Comparison of ENCODE assay signal across 8 mouse cellular contexts in genomic region chr2:26493021-26493781, GRCm38 (mm10). TPM values are rescaled to one million over a fixed set of nuclear protein-coding genes. Genes with fewer than 3 reads are reported as not detected.
DNase-seq lines count a peak whose midpoint lies in the region; ATAC-seq and TF ChIP-seq lines count a peak whose summit lies in the region.

No protein-coding gene starts in this region.

- H3K9ac ChIP-seq in lung, embryonic 14.5 days: peak overlapping the region; percentile 32; the same call in 1 of the 2 replicates
- peak overlapping the region; percentile 57; the same call in 1 of the 2 replicates for H3K9ac ChIP-seq in embryonic facial prominence, embryonic 13.5 days
- H3K9ac ChIP-seq in hindbrain, postnatal 0 days (replicated peaks; ENCODE audit: low read length): no peak overlapping the region
- H3K9ac ChIP-seq in lung, embryonic 16.5 days (ENCODE audit: low read length): peak overlapping the region; percentile 3
- peak overlapping the region; percentile 18; the same call in 1 of the 2 replicates for H3K9ac ChIP-seq in stomach, postnatal 0 days (ENCODE audit: low read length)

- no peaks in the 10 kb centered on the region for H3K9me3 ChIP-seq in lung, embryonic 14.5 days (ENCODE audit: low read depth, low read length)
- H3K9me3 ChIP-seq in embryonic facial prominence, embryonic 13.5 days: no peaks in the 10 kb centered on the region
- no peaks in the 10 kb centered on the region for H3K9me3 ChIP-seq in hindbrain, postnatal 0 days (ENCODE audit: low read length)
- H3K9me3 ChIP-seq in lung, embryonic 16.5 days (ENCODE audit: control insufficient read depth, low read length): no peaks in the 10 kb centered on the region
- no peaks in the 10 kb centered on the region for H3K9me3 ChIP-seq in stomach, postnatal 0 days (ENCODE audit: control insufficient read depth, low read length)

- H3K4me2 ChIP-seq in lung, embryonic 14.5 days: peak overlapping the region; percentile 40; the same call in 1 of the 2 replicates
- H3K4me2 ChIP-seq in embryonic facial prominence, embryonic 13.5 days: peak overlapping the region; percentile 44
- peak overlapping the region; percentile 22; the same call in 1 of the 2 replicates for H3K4me2 ChIP-seq in hindbrain, postnatal 0 days (ENCODE audit: low read depth, low read length)
- H3K4me2 ChIP-seq in lung, embryonic 16.5 days (ENCODE audit: low read depth, low read length): peak overlapping the region; percentile 45
- 0 out of 2 replicates have a peak overlapping the region, but pooled peaks have one; percentile 14 for H3K4me2 ChIP-seq in stomach, postnatal 0 days (replicated peaks; ENCODE audit: low read depth)

- DNase-seq in lung, embryonic 14.5 days: peak; percentile 75
- DNase-seq in lung, postnatal 25 days (ENCODE audit: low spot score): no peak
- no peak for DNase-seq in hindbrain, postnatal 0 days (ENCODE audit: low spot score)
- no peak for DNase-seq in stomach, postnatal 0 days (ENCODE audit: low spot score)
- DNase-seq in cerebellum, postnatal 25 days: no peak
- DNase-seq in left cerebral cortex, adult 9 months (ENCODE audit: low spot score in 2 of 2): no peak

- H3K4me1 ChIP-seq in lung, embryonic 14.5 days (ENCODE audit: insufficient read depth): peaks cover 59% of the 10 kb centered on the region
- H3K4me1 ChIP-seq in embryonic facial prominence, embryonic 13.5 days: peaks cover 97% of the 10 kb centered on the region
- H3K4me1 ChIP-seq in hindbrain, postnatal 0 days (ENCODE audit: insufficient read depth, low read length): peaks cover 54% of the 10 kb centered on the region
- H3K4me1 ChIP-seq in lung, embryonic 16.5 days (replicated peaks; ENCODE audit: control insufficient read depth, insufficient read depth, low read length): peaks cover 99% of the 10 kb centered on the region
- H3K4me1 ChIP-seq in stomach, postnatal 0 days (replicated peaks; ENCODE audit: control insufficient read depth, insufficient read depth): peaks cover 23% of the 10 kb centered on the region

- TF ChIP-seq CTCF in lung, embryonic 14.5 days (IDR thresholded peaks at IDR 0.05; ENCODE audit: low read depth): no peak
- TF ChIP-seq CTCF in hindbrain, postnatal 0 days (IDR thresholded peaks at IDR 0.05; ENCODE audit: low read depth): no peak
- TF ChIP-seq CTCF in stomach, postnatal 0 days (IDR thresholded peaks at IDR 0.05; ENCODE audit: low read depth): no peak

- WGBS in lung, embryonic 14.5 days: 27% methylated on average over 9 of the region's 9 CpGs
- 19% methylated on average over 9 of the region's 9 CpGs for WGBS in embryonic facial prominence, embryonic 13.5 days
- WGBS in hindbrain, postnatal 0 days: 31% methylated on average over 9 of the region's 9 CpGs
- WGBS in lung, embryonic 16.5 days: 21% methylated on average over 9 of the region's 9 CpGs
- WGBS in stomach, postnatal 0 days: 39% methylated on average over 9 of the region's 9 CpGs

- no peak overlapping the region for H3K4me3 ChIP-seq in lung, embryonic 14.5 days (ENCODE audit: low read depth, low read length)
- no peak overlapping the region for H3K4me3 ChIP-seq in embryonic facial prominence, embryonic 13.5 days
- no peak overlapping the region for H3K4me3 ChIP-seq in hindbrain, postnatal 0 days (ENCODE audit: low read length)
- H3K4me3 ChIP-seq in lung, embryonic 16.5 days (ENCODE audit: low read length): 0 out of 2 replicates have a peak overlapping the region, but pooled peaks have one; percentile 2
- no peak overlapping the region for H3K4me3 ChIP-seq in stomach, postnatal 0 days (ENCODE audit: low read depth, low read length)

- peaks cover 15% of the 10 kb centered on the region; the same call in 1 of the 2 replicates for H3K36me3 ChIP-seq in lung, embryonic 14.5 days (ENCODE audit: insufficient read depth)
- 0 out of 2 replicates have a peak, but pooled peaks cover 6% of the 10 kb centered on the region for H3K36me3 ChIP-seq in embryonic facial prominence, embryonic 13.5 days
- H3K36me3 ChIP-seq in hindbrain, postnatal 0 days (ENCODE audit: insufficient read depth, low read length): no peaks in the 10 kb centered on the region
- no peaks in the 10 kb centered on the region for H3K36me3 ChIP-seq in lung, embryonic 16.5 days (ENCODE audit: control insufficient read depth, insufficient read depth, low read length)
- no peaks in the 10 kb centered on the region; the same call in 1 of the 2 replicates for H3K36me3 ChIP-seq in stomach, postnatal 0 days (ENCODE audit: control insufficient read depth, insufficient read depth, low read length)

- peak; percentile 17; the same call in 1 of the 2 replicates for ATAC-seq in lung, embryonic 14.5 days (ENCODE audit: insufficient read depth)
- ATAC-seq in embryonic facial prominence, embryonic 13.5 days (ENCODE audit: insufficient number of reproducible peaks, insufficient read depth, low FRiP score, low TSS enrichment, low read depth): no peak
- no peak for ATAC-seq in hindbrain, postnatal 0 days
- peak; percentile 41 for ATAC-seq in lung, embryonic 16.5 days (ENCODE audit: low read depth)
- ATAC-seq in stomach, postnatal 0 days (ENCODE audit: low FRiP score, low TSS enrichment): no peak; the same call in 1 of the 2 replicates

- TF ChIP-seq EP300 in stomach, postnatal 0 days (optimal IDR thresholded peaks at IDR 0.05): no peak

- peak overlapping the region; percentile 78 for H3K27ac ChIP-seq in lung, embryonic 14.5 days (ENCODE audit: low read depth)
- H3K27ac ChIP-seq in embryonic facial prominence, embryonic 13.5 days: peak overlapping the region; percentile 85
- peak overlapping the region; percentile 72 for H3K27ac ChIP-seq in hindbrain, postnatal 0 days
- H3K27ac ChIP-seq in lung, embryonic 16.5 days (ENCODE audit: low read length): peak overlapping the region; percentile 90
- H3K27ac ChIP-seq in stomach, postnatal 0 days (replicated peaks): peak overlapping the region; percentile 76

- no peaks in the 10 kb centered on the region for H3K27me3 ChIP-seq in lung, embryonic 14.5 days (ENCODE audit: insufficient read depth, low read length)
- H3K27me3 ChIP-seq in embryonic facial prominence, embryonic 13.5 days: no peaks in the 10 kb centered on the region
- no peaks in the 10 kb centered on the region for H3K27me3 ChIP-seq in hindbrain, postnatal 0 days (ENCODE audit: insufficient read depth, low read length)
- H3K27me3 ChIP-seq in lung, embryonic 16.5 days (ENCODE audit: control insufficient read depth, insufficient read depth, low read depth, low read length): no peaks in the 10 kb centered on the region
- H3K27me3 ChIP-seq in stomach, postnatal 0 days (ENCODE audit: control insufficient read depth, insufficient read depth, low read length): no peaks in the 10 kb centered on the region

RNA-seq across cellular contexts. Expression of gene Notch1, which starts 23.3 kb away (rescaled TPM):
- polyA plus RNA-seq in lung, embryonic 14.5 days (2014; fragmentation: Nextera tagmentation; extraction: Ambion mirVana): 37.7 and 44.0 TPM in 2 replicates
- polyA plus RNA-seq in embryonic facial prominence, embryonic 13.5 days (2015; fragmentation: Nextera tagmentation; extraction: Ambion mirVana): 17.3 and 17.8 TPM in 2 replicates
- total RNA-seq in hindbrain, postnatal 0 days (2014; rRNA removed): 75.2 and 75.9 TPM in 2 replicates
- polyA plus RNA-seq in hindbrain, postnatal 0 days (2015; fragmentation: Nextera tagmentation; extraction: Ambion mirVana): 9.2 and 10.0 TPM in 2 replicates
- polyA plus RNA-seq in lung, embryonic 16.5 days (2015; fragmentation: Nextera tagmentation; extraction: Ambion mirVana): 20.5 and 22.0 TPM in 2 replicates
- 4.8 and 5.6 TPM in 2 replicates for polyA plus RNA-seq in stomach, postnatal 0 days (2015; fragmentation: Nextera tagmentation; extraction: Ambion mirVana)

RNA-seq across cellular contexts. Expression of gene Sec16a, which starts 48.2 kb away (rescaled TPM):
- polyA plus RNA-seq in lung, embryonic 14.5 days (2014; fragmentation: Nextera tagmentation; extraction: Ambion mirVana): 36.0 and 36.5 TPM in 2 replicates
- 22.7 and 27.9 TPM in 2 replicates for polyA plus RNA-seq in embryonic facial prominence, embryonic 13.5 days (2015; fragmentation: Nextera tagmentation; extraction: Ambion mirVana)
- total RNA-seq in hindbrain, postnatal 0 days (2014; rRNA removed): 60.9 and 89.2 TPM in 2 replicates
- polyA plus RNA-seq in hindbrain, postnatal 0 days (2015; fragmentation: Nextera tagmentation; extraction: Ambion mirVana): 9.9 and 10.5 TPM in 2 replicates
- 21.8 and 23.2 TPM in 2 replicates for polyA plus RNA-seq in lung, embryonic 16.5 days (2015; fragmentation: Nextera tagmentation; extraction: Ambion mirVana)
- polyA plus RNA-seq in stomach, postnatal 0 days (2015; fragmentation: Nextera tagmentation; extraction: Ambion mirVana): 10.6 and 11.7 TPM in 2 replicates

Comparison
In these comparisons a context has a peak if more than half of its experiments do, and no peak if none do; other contexts are left out.
1. ATAC-seq: peak in lung, embryonic 14.5 days (single experiment) and lung, embryonic 16.5 days (single experiment); none in embryonic facial prominence, embryonic 13.5 days (single experiment), hindbrain, postnatal 0 days (single experiment) and stomach, postnatal 0 days (single experiment).
2. Peak in every context shown above with its lines, with median percentiles within 50 percentile points of each other: H3K27ac ChIP-seq and H3K4me2 ChIP-seq.